Mouse (Mus musculus) liver, embryonic 16.5 days (tissue): ENCODE results near the gene Trim12c. TPM values are rescaled to one million over a fixed set of nuclear protein-coding genes. Genes with fewer than 3 reads are reported as not detected.
"Not testable (repeated sequence)": the region's sequence is repeated elsewhere in the genome, so short reads cannot be mapped to it uniquely, and the experiment has no call there.

Experiments used
- ATAC-seq: fragments of 200-750 bp; cut with Nextera tagmentation; 2 replicates; pipeline ENCODE4 v1.8.0; 2017; ENCODE audit warnings: low read depth, mild to moderate bottlenecking, moderate number of reproducible peaks, moderate library complexity
- H3K27ac ChIP-seq: fragments of 300-500 bp; sonication (generic); 2 replicates; pipeline ENCODE4 v1.5.1; 2014; ENCODE audit warnings: mild to moderate bottlenecking, low read length
- H3K27me3 ChIP-seq: fragments of 300-500 bp; sonication (generic); 2 replicates; pipeline ENCODE4 v1.6.1; 2014; ENCODE audit warnings: low read depth, low read length, mixed read lengths; ENCODE audit not compliant: control insufficient read depth, insufficient read depth
- H3K36me3 ChIP-seq: fragments of 300-500 bp; sonication (generic); 2 replicates; pipeline ENCODE4 v1.6.1; 2014; ENCODE audit warnings: mild to moderate bottlenecking; ENCODE audit not compliant: control insufficient read depth, insufficient read depth
- H3K4me1 ChIP-seq: fragments of 300-500 bp; sonication (generic); 2 replicates; pipeline ENCODE4 v1.6.1; 2014; ENCODE audit warnings: low read depth, low read length, mixed read lengths; ENCODE audit not compliant: control insufficient read depth
- H3K4me2 ChIP-seq: fragments of 300-500 bp; sonication (generic); 2 replicates; pipeline ENCODE4 v1.6.1; 2014; ENCODE audit warnings: low read depth, low read length, mixed read lengths
- H3K4me3 ChIP-seq: fragments of 300-500 bp; sonication (generic); 2 replicates; pipeline ENCODE4 v1.5.1; 2014; ENCODE audit warnings: low read depth, mild to moderate bottlenecking, low read length
- H3K9ac ChIP-seq: fragments of 300-500 bp; sonication (generic); 2 replicates; pipeline ENCODE4 v1.6.1; 2014; ENCODE audit warnings: low read depth, low read length
- H3K9me3 ChIP-seq: fragments of 300-500 bp; sonication (generic); replicated peaks from 2 replicates; pipeline ENCODE4 v1.6.1; 2016; ENCODE audit warnings: low read length; ENCODE audit not compliant: control insufficient read depth
- WGBS: fragments of 180-500 bp; shearing (Covaris S2); extraction: QIAGEN DNeasy Blood & Tissue Kit; methylation state at CpG from one replicate; pipeline ENCODE4 v1.1.7; 2014; ENCODE audit not compliant: insufficient replicate concordance; 5-methylcytosine and 5-hydroxymethylcytosine counted together
- polyA plus RNA-seq: library from polyadenylated mRNA; unstranded; fragments of >200 nt; fragmentation: Nextera tagmentation; extraction: Ambion mirVana; gene quantifications from 2 replicates; pipeline ENCODE4 v1.2.1, GENCODE M21; 2015

Trim12c gene
- polyA plus RNA-seq, 1 experiment from 2014 or later: 1.0 TPM

DNA sequence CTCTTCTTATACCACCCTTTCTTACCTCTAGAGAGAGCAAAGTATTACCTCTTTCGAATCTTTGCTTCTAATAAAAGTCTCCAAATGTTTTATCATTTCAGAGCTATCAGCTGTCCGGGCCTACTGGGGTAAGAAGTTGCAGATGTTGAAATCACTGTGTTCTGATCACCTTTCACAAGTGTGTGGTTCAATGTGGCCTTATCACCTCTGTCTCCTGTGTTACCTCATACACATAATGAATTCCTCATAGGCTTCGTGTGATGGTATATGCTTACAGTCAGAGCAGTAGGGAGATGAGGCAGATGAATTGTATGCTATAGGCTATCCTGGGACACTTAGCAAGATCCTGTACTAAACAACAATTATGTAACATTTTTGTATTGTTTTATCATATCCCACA, 17.6 kb downstream of the Trim12c start:
- ATAC-seq, H3K4me3 ChIP-seq, H3K36me3 ChIP-seq, H3K4me2 ChIP-seq, H3K4me1 ChIP-seq, H3K27me3 ChIP-seq, H3K9ac ChIP-seq, H3K9me3 ChIP-seq, H3K27ac ChIP-seq: not testable (repeated sequence)
- 49% methylated on average over 3 of the region's 3 CpGs for whole genome bisulfite sequencing

DNA sequence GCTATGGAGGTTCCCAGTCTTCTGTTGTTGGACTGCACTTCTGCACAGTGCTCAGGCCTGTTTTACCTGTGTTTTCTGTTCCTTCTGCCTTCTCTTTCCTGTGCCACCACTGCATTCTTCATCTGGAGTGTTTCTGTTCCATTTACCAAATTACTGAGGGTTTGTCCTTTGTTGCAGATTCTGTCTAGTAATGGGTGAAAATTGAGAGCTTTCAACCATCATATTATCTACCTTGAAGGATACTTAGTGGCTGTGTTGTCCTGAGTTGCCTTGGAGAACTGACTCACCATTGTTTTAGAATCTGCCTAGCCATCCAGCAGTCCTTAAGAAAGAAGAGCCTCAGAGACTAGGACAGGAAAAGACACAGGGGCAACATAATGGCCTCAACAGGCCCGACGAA, 24.0 kb downstream of the Trim12c start, which contains the start of gene Trim34b:
Gene Trim34b, plus strand, starts transcription at position 301 of the 400 bp plus-strand sequence.
- H3K27me3 ChIP-seq, ATAC-seq, H3K4me3 ChIP-seq, H3K36me3 ChIP-seq, H3K9me3 ChIP-seq, H3K4me2 ChIP-seq, H3K4me1 ChIP-seq, H3K9ac ChIP-seq, H3K27ac ChIP-seq: not testable (repeated sequence)
- WGBS: 84% methylated on average over 2 of the region's 2 CpGs

- Histone ChIP-seq H3K4me2 (no peak overlapping the region), H3K27ac (no peak overlapping the region), H3K9ac (no peak overlapping the region), H3K4me3 (no peak overlapping the region), H3K36me3 (no peaks in the 10 kb centered on the region), H3K9me3 (no peaks in the 10 kb centered on the region), H3K4me1 (no peaks in the 10 kb centered on the region), H3K27me3 (no peaks in the 10 kb centered on the region)
- no peak for ATAC-seq
- WGBS: 70% methylated on average over 9 of the region's 9 CpGs
These were observed 31.1 kb downstream of the Trim12c start for GRCm38 (mm10) chr7:104322028-104322427.

- WGBS: 8% methylated on average over 4 of the region's 4 CpGs
- not testable (repeated sequence) for H3K4me1 ChIP-seq
- ATAC-seq: peak; percentile 92
These were observed 37.6 kb downstream of the Trim12c start, which contains the start of gene Trim12a for GRCm38 (mm10) chr7:104315369-104316080. Gene Trim12a, minus strand, starts transcription at chr7:104315466.

GRCm38 (mm10) chr7:104314796-104315353, 38.3 kb downstream of the Trim12c start:
- Histone ChIP-seq H3K9ac (peak overlapping the region; percentile 45; the same call in 1 of the 2 replicates), H3K27ac (peak overlapping the region; percentile 21), H3K4me1 (no peaks in the 10 kb centered on the region), H3K9me3 (no peaks in the 10 kb centered on the region), H3K4me2 (peak overlapping the region; percentile 64), H3K27me3 (no peaks in the 10 kb centered on the region), H3K36me3 (no peaks in the 10 kb centered on the region), H3K4me3 (peak overlapping the region; percentile 63)
- WGBS: 3% methylated on average over 15 of the region's 15 CpGs
- ATAC-seq: peak; percentile 63

More at GRCm38 (mm10) chr7:104315369-104316080, 37.6 kb downstream of the Trim12c start, which contains the start of gene Trim12a:
- Histone ChIP-seq H3K27ac (peak within 1 kb of the TSS; percentile 21), H3K4me2 (peak within 1 kb of the TSS; percentile 64), H3K4me3 (peak within 1 kb of the TSS; percentile 63), H3K9ac (peak within 1 kb of the TSS; percentile 45; the same call in 1 of the 2 replicates)
- not testable (repeated sequence) for H3K9me3 ChIP-seq, H3K36me3 ChIP-seq, H3K27me3 ChIP-seq

DNA sequence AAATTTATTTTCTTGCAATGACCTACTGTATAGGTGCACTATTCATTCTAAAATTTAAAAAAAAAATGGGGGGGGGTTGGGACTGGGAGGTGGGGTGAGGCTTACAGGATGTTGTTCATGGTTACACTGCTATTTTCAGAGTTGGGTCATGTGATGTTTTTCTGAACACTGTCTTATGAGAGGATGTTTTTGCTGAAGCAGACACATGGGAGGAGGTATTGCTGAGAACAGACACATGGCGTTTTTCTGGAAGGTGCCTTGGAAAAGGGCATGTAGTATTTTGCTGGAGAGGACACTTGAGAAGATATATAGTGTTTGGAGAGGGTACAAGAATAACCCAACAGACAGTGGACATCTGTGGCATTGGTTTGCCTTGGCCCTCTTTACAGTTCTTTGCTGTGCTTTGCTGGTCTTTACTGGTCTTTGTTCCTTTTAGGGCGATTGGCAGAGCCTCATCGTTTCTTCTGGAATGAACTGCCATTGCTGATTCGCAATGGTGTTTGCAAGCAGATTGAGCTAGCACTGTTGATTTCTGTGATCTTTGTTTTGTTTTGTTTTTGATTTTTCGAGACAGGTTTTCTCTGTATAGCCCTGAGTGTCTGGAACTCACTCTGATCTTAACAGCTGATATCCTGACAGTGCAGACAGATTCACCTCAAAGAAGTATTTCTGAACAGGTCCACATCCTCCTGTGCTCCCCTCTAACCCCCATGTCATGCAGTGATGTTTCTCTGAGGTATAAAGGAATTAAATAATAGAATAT, 61.3 kb downstream of the Trim12c start:
- Histone ChIP-seq H3K9me3 (no peaks in the 10 kb centered on the region), H3K4me1 (no peaks in the 10 kb centered on the region), H3K27me3 (no peaks in the 10 kb centered on the region), H3K4me2 (no peak overlapping the region), H3K27ac (no peak overlapping the region), H3K9ac (no peak overlapping the region), H3K4me3 (no peak overlapping the region), H3K36me3 (no peaks in the 10 kb centered on the region)
- ATAC-seq: no peak
- 57% methylated on average over 5 of the region's 5 CpGs for WGBS

- 61% methylated on average over 1 of the region's 1 CpGs for WGBS
- ATAC-seq: no peak
- Histone ChIP-seq H3K9ac (no peak overlapping the region), H3K27ac (no peak overlapping the region), H3K36me3 (no peaks in the 10 kb centered on the region), H3K27me3 (no peaks in the 10 kb centered on the region), H3K9me3 (no peaks in the 10 kb centered on the region), H3K4me1 (no peaks in the 10 kb centered on the region), H3K4me3 (no peak overlapping the region), H3K4me2 (no peak overlapping the region)
These were observed 62.5 kb downstream of the Trim12c start for GRCm38 (mm10) chr7:104290641-104291040.
